22 mouse cellular contexts compared by ENCODE assay signal in genomic region chr8:47568098-47568497, GRCm38 (mm10).
"Had no signal": no experiment of that assay in that cellular context is flagged by ENCODE, and none has a peak within 500 bp of the region (broad histone marks: within the 10 kb centered on the region; RNA-seq: fewer than 3 reads in every experiment).

No protein-coding gene starts in this region.

- H3K4me2 ChIP-seq: limb, embryonic 13.5 days; midbrain, embryonic 12.5 days; midbrain, embryonic 15.5 days; neural tube, embryonic 12.5 days; neural tube, embryonic 15.5 days had no signal

- DNase-seq: kidney, adult 18-20 months; kidney, adult 9 months; kidney, postnatal 14 days; kidney, postnatal 4 days; liver; liver, postnatal 0 days; lung, postnatal 14 days; right cerebral cortex, adult 18-20 months; right cerebral cortex, postnatal 14 days; right cerebral cortex, postnatal 4 days; thymus, adult 2 months; thymus, postnatal 14 days; thymus, postnatal 4 days had no signal

- H3K9me3 ChIP-seq: limb, embryonic 10.5 days; limb, embryonic 13.5 days; midbrain, embryonic 12.5 days; midbrain, embryonic 15.5 days; neural tube, embryonic 12.5 days; neural tube, embryonic 15.5 days had no signal

- H3K27ac ChIP-seq: limb, embryonic 10.5 days; limb, embryonic 13.5 days; liver, embryonic 14.5 days; macrophage; midbrain, embryonic 12.5 days; midbrain, embryonic 15.5 days; neural tube, embryonic 12.5 days; neural tube, embryonic 15.5 days; stomach, postnatal 0 days had no signal

- ATAC-seq: liver, postnatal 0 days; midbrain, embryonic 15.5 days had no signal

- H3K36me3 ChIP-seq: limb, embryonic 10.5 days; limb, embryonic 13.5 days; midbrain, embryonic 12.5 days; midbrain, embryonic 15.5 days; neural tube, embryonic 12.5 days; neural tube, embryonic 15.5 days had no signal

- H3K9ac ChIP-seq: limb, embryonic 13.5 days; liver, embryonic 14.5 days; liver, postnatal 0 days; midbrain, embryonic 12.5 days; midbrain, embryonic 15.5 days; neural tube, embryonic 12.5 days; neural tube, embryonic 15.5 days had no signal

- H3K4me3 ChIP-seq: limb, embryonic 10.5 days; limb, embryonic 13.5 days; midbrain, embryonic 12.5 days; midbrain, embryonic 15.5 days; neural tube, embryonic 12.5 days; neural tube, embryonic 15.5 days had no signal

- H3K27me3 ChIP-seq: limb, embryonic 13.5 days; midbrain, embryonic 12.5 days; midbrain, embryonic 15.5 days; neural tube, embryonic 12.5 days; neural tube, embryonic 15.5 days had no signal

- H3K4me1 ChIP-seq: limb, embryonic 10.5 days; limb, embryonic 13.5 days; midbrain, embryonic 12.5 days; midbrain, embryonic 15.5 days; neural tube, embryonic 12.5 days; neural tube, embryonic 15.5 days had no signal
